8 mouse cellular contexts compared by ENCODE assay signal in the genomic region with DNA sequence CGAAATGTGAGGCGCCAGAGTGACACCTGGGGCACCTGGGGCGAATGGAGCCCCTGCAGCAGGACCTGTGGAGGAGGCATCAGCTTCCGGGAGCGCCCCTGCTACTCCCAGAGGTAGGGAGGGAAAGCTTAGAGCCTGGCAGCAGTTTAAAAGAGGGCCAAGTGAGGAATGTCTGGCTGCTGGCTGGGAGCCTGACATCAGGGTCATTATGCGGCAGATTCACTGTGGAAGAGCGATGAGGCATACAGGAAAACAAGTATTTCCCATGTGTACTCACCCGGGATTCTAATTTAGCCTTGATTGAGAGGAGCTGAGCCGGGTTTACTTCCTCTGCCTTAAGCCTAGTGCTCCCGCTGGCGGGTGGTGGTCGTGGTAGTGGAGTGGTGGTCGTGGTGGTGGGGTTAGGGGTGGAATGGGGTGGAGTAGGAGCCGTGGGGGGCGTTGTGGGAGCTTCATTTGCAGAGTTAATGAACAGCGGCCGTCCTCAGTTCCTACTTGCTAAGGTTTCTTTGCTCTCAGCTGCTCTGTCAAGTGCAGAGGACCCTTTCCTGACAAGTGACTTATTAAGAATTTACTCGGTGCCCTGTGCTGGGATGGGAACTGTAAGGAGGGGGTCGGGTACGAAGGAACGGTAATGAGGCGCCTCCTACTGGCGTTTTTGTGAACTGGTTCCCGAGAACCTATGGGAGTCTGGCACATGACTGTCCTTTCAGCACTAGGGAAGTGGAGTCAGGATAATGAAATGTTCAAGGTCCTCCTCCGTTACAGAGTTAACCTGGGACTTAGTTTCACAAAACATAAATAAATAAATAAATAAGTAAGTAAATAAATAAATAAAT. TPM values are rescaled to one million over a fixed set of nuclear protein-coding genes. Genes with fewer than 3 reads are reported as not detected.
DNase-seq lines count a peak whose midpoint lies in the region; ATAC-seq and TF ChIP-seq lines count a peak whose summit lies in the region.

No protein-coding gene starts in this region.

- POLR2A ChIA-PET in Patski (lab: Charles Lee) = interaction anchor here (0.6 kb wide), 1 partner anchor 53 kb away, joined by 3 read pairs; no protein-coding TSS in a partner anchor

- H3K36me3 ChIP-seq in embryonic facial prominence, embryonic 12.5 days = no peaks in the 10 kb centered on the region

- no peak overlapping the region for H3K27ac ChIP-seq in embryonic facial prominence, embryonic 12.5 days

- peaks cover 22% of the 10 kb centered on the region for H3K4me1 ChIP-seq in embryonic facial prominence, embryonic 12.5 days

- 0 out of 2 replicates have a peak overlapping the region, but pooled peaks have one; percentile 19 for H3K9ac ChIP-seq in embryonic facial prominence, embryonic 12.5 days

- DNase-seq in gastrocnemius, adult 18-20 months (ENCODE audit: low spot score) = peak; percentile 38
- DNase-seq in gastrocnemius, postnatal 25 days = no peak
- DNase-seq in Patski (ENCODE audit: low read depth, low spot score) = peak; percentile 68
- DNase-seq in heart, postnatal 36 days = peak; percentile 44 to 55
- DNase-seq in kidney, postnatal 4 days = peak; percentile 91 to 92
- peak; percentile 89 for DNase-seq in mesoderm, embryonic 11.5 days (ENCODE audit: low read depth, low spot score)
- peak; percentile 60 for DNase-seq in testis, postnatal 14 days (ENCODE audit: low spot score)

- H3K9me3 ChIP-seq in embryonic facial prominence, embryonic 12.5 days = no peaks in the 10 kb centered on the region

- no peak for TF ChIP-seq CTCF in Patski (IDR thresholded peaks at IDR 0.05)

- in situ Hi-C loops in Patski (cut with MboI; ENCODE audit: low pct_unique_long_range_greater_than_20kb) = loop anchor here (25.0 kb wide), 1 partner anchor 658 kb away; no protein-coding TSS in a partner anchor

- CTCF ChIA-PET in Patski (lab: Charles Lee) = interaction anchor here (0.7 to 2.3 kb wide), 5 partner anchors 11 to 221 kb away, joined by 3 to 13 read pairs (median 4); no protein-coding TSS in a partner anchor

- intact Hi-C loops in heart, postnatal 36 days (cut with DNase I) = loop anchor here (1.0 kb wide), 1 partner anchor 57 kb away; no protein-coding TSS in a partner anchor

- ATAC-seq in Patski = peak; percentile 60
- no peak for ATAC-seq in embryonic facial prominence, embryonic 12.5 days (ENCODE audit: insufficient number of reproducible peaks, insufficient read depth, low FRiP score, low TSS enrichment)

- WGBS in embryonic facial prominence, embryonic 12.5 days = 7% methylated on average over 25 of the region's 25 CpGs

- H3K4me3 ChIP-seq in embryonic facial prominence, embryonic 12.5 days = no peak overlapping the region

- no peaks in the 10 kb centered on the region for H3K27me3 ChIP-seq in Patski
- H3K27me3 ChIP-seq in embryonic facial prominence, embryonic 12.5 days = no peaks in the 10 kb centered on the region

- H3K4me2 ChIP-seq in embryonic facial prominence, embryonic 12.5 days (replicated peaks) = peak overlapping the region; percentile 40

RNA-seq across cellular contexts. Expression of a gene that starts 7.2 kb away (rescaled TPM):
- under 1 TPM; 0.57 to 0.83 TPM for total RNA-seq in gastrocnemius, adult 18-20 months (2021)
- 1 to 10 TPM; 1.7 to 2.1 TPM for total RNA-seq in gastrocnemius, postnatal 25 days (2021)
- polyA plus RNA-seq in Patski (2021) = 2.7 TPM
- polyA plus RNA-seq in embryonic facial prominence, embryonic 12.5 days (2016; fragmentation: Nextera tagmentation; extraction: Ambion mirVana) = 0.51 and 0.69 TPM in 2 replicates
- total RNA-seq in heart, postnatal 36 days (2021) = 10 to 100 TPM; 10.2 to 11.4 TPM
